Mouse (Mus musculus): Measurements from ENCODE around the gene Bap1. TPM values are rescaled to one million over a fixed set of nuclear protein-coding genes. Genes with fewer than 3 reads are reported as not detected.

Gene Bap1
- polyA plus RNA-seq, 1 experiment from 2014 or later = 102 TPM

- H3K4me3 ChIP-seq (ENCODE audit: low read length) = no peak overlapping the region
- no peaks in the 10 kb centered on the region for H3K9me3 ChIP-seq (ENCODE audit: control insufficient read depth, low read length)
- no peak overlapping the region for H3K4me2 ChIP-seq (ENCODE audit: low read length)
- no peaks in the 10 kb centered on the region for H3K36me3 ChIP-seq (ENCODE audit: control insufficient read depth, insufficient read depth, low read length)
- H3K27me3 ChIP-seq (replicated peaks; ENCODE audit: control insufficient read depth, insufficient read depth, low read length) = no peaks in the 10 kb centered on the region
- H3K27ac ChIP-seq (ENCODE audit: low read depth, low read length) = no peak overlapping the region
- WGBS = 89% methylated on average over 6 of the region's 6 CpGs
- H3K9ac ChIP-seq (ENCODE audit: low read depth, low read length) = no peak overlapping the region
- no peak for ATAC-seq
- H3K4me1 ChIP-seq (ENCODE audit: control insufficient read depth, insufficient read depth, low read depth, low read length) = peaks cover 13% of the 10 kb centered on the region
Measured at GRCm38 (mm10) chr14:31211854-31212253, 39.4 kb upstream of the Bap1 start.

DNA sequence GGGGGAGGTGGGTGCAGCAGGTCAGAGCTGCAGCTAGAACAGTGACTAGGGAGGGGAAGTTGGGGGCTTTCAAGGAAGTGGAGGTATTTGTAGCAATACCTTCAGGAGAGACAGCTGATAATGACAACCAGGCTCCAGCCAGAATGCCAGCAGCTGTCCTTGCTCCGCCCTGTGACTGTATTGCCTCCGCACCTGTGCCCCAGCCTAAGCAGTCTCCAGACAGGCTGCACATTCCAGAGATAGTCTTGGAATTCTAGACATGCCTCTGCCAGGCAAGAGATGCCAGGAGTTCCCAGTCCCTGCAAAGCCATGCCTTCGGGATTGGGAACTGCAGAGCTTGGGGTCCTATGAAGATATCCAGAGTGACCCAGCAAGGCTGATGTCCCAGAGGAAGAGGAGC lies 38.8 kb upstream of the Bap1 start:
- no peak for ATAC-seq
- Histone ChIP-seq H3K9me3 (ENCODE audit: control insufficient read depth, low read length) (no peaks in the 10 kb centered on the region), H3K4me3 (ENCODE audit: low read length) (no peak overlapping the region), H3K4me1 (ENCODE audit: control insufficient read depth, insufficient read depth, low read depth, low read length) (peaks cover 8% of the 10 kb centered on the region; the same call in 1 of the 2 replicates), H3K27me3 (replicated peaks; ENCODE audit: control insufficient read depth, insufficient read depth, low read length) (no peaks in the 10 kb centered on the region), H3K36me3 (ENCODE audit: control insufficient read depth, insufficient read depth, low read length) (no peaks in the 10 kb centered on the region), H3K4me2 (ENCODE audit: low read length) (no peak overlapping the region), H3K9ac (ENCODE audit: low read depth, low read length) (no peak overlapping the region), H3K27ac (ENCODE audit: low read depth, low read length) (no peak overlapping the region)
- WGBS = 92% methylated on average over 3 of the region's 3 CpGs

- H3K9ac ChIP-seq (ENCODE audit: low read depth, low read length) = no peak overlapping the region
- WGBS = 73% methylated on average over 8 of the region's 8 CpGs
- H3K27ac ChIP-seq (ENCODE audit: low read depth, low read length) = no peak overlapping the region
- H3K36me3 ChIP-seq (ENCODE audit: control insufficient read depth, insufficient read depth, low read length) = no peaks in the 10 kb centered on the region
- ATAC-seq = no peak
- H3K4me1 ChIP-seq (ENCODE audit: control insufficient read depth, insufficient read depth, low read depth, low read length) = peaks cover 12% of the 10 kb centered on the region; the same call in 1 of the 2 replicates
- no peak overlapping the region for H3K4me3 ChIP-seq (ENCODE audit: low read length)
- H3K4me2 ChIP-seq (ENCODE audit: low read length) = no peak overlapping the region
- no peaks in the 10 kb centered on the region for H3K9me3 ChIP-seq (ENCODE audit: control insufficient read depth, low read length)
- no peaks in the 10 kb centered on the region for H3K27me3 ChIP-seq (replicated peaks; ENCODE audit: control insufficient read depth, insufficient read depth, low read length)
Measured at GRCm38 (mm10) chr14:31213868-31214267, 37.4 kb upstream of the Bap1 start.

- H3K27ac ChIP-seq (ENCODE audit: low read depth, low read length) = no peak overlapping the region
- no peaks in the 10 kb centered on the region for H3K27me3 ChIP-seq (replicated peaks; ENCODE audit: control insufficient read depth, insufficient read depth, low read length)
- no peaks in the 10 kb centered on the region for H3K36me3 ChIP-seq (ENCODE audit: control insufficient read depth, insufficient read depth, low read length)
- no peak overlapping the region for H3K4me3 ChIP-seq (ENCODE audit: low read length)
- H3K4me1 ChIP-seq (ENCODE audit: control insufficient read depth, insufficient read depth, low read depth, low read length) = peaks cover 12% of the 10 kb centered on the region; the same call in 1 of the 2 replicates
- ATAC-seq = no peak
- H3K9ac ChIP-seq (ENCODE audit: low read depth, low read length) = no peak overlapping the region
- H3K4me2 ChIP-seq (ENCODE audit: low read length) = no peak overlapping the region
- H3K9me3 ChIP-seq (ENCODE audit: control insufficient read depth, low read length) = no peaks in the 10 kb centered on the region
- 88% methylated on average over 3 of the region's 3 CpGs for WGBS
Measured at GRCm38 (mm10) chr14:31214684-31215083, 36.6 kb upstream of the Bap1 start.

GRCm38 (mm10) chr14:31215157-31216002 lies 35.9 kb upstream of the Bap1 start:
- Histone ChIP-seq H3K36me3 (ENCODE audit: control insufficient read depth, insufficient read depth, low read length) (no peaks in the 10 kb centered on the region), H3K9me3 (ENCODE audit: control insufficient read depth, low read length) (no peaks in the 10 kb centered on the region), H3K27ac (ENCODE audit: low read depth, low read length) (peak overlapping the region; percentile 44; the same call in 1 of the 2 replicates), H3K27me3 (replicated peaks; ENCODE audit: control insufficient read depth, insufficient read depth, low read length) (no peaks in the 10 kb centered on the region), H3K4me3 (ENCODE audit: low read length) (no peak overlapping the region), H3K4me1 (ENCODE audit: control insufficient read depth, insufficient read depth, low read depth, low read length) (peaks cover 12% of the 10 kb centered on the region; the same call in 1 of the 2 replicates), H3K4me2 (ENCODE audit: low read length) (0 out of 2 replicates have a peak overlapping the region, but pooled peaks have one; percentile 7), H3K9ac (ENCODE audit: low read depth, low read length) (peak overlapping the region; percentile 41)
- peak; percentile 68 for ATAC-seq
- 31% methylated on average over 15 of the region's 15 CpGs for WGBS

DNA sequence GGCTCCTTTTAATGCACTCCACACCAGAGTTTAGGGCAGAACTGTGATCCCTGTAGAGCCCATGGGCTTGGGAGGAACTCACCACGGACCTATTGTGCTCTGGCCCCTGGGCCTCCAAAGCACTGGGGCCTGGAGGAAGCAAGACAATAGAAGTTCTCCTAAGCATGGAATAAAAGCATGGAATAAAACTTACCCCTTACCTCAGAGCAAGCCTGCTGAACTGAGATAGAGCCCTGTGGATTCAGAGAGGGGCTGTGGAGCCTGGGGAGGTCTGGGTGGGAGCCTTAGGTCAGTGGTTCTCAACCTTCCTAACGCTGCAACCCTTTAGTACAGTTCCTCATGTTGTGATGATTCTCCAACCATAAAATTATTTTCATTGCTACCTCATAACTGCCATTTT lies 34.4 kb upstream of the Bap1 start, which contains the start of gene Nisch:
Gene Nisch (minus strand): TSS at position 101 of the 400 bp plus-strand sequence.
- no peak for ATAC-seq
- H3K4me1 ChIP-seq (ENCODE audit: control insufficient read depth, insufficient read depth, low read depth, low read length) = peaks cover 12% of the 10 kb centered on the region; the same call in 1 of the 2 replicates
- H3K27ac ChIP-seq (ENCODE audit: low read depth, low read length) = peak within 1 kb of the TSS; percentile 44; the same call in 1 of the 2 replicates
- no peaks in the 10 kb centered on the region for H3K9me3 ChIP-seq (ENCODE audit: control insufficient read depth, low read length)
- H3K4me3 ChIP-seq (ENCODE audit: low read length) = no peak within 1 kb of the TSS
- WGBS = 57% methylated on average over 2 of the region's 2 CpGs
- H3K9ac ChIP-seq (ENCODE audit: low read depth, low read length) = peak within 1 kb of the TSS; percentile 41
- no peaks in the 10 kb centered on the region for H3K36me3 ChIP-seq (ENCODE audit: control insufficient read depth, insufficient read depth, low read length)
- 0 out of 2 replicates have a peak within 1 kb of the TSS, but pooled peaks have one; percentile 22 for H3K4me2 ChIP-seq (ENCODE audit: low read length)
- no peaks in the 10 kb centered on the region for H3K27me3 ChIP-seq (replicated peaks; ENCODE audit: control insufficient read depth, insufficient read depth, low read length)

- no peak within 1 kb of the TSS for H3K27ac ChIP-seq (ENCODE audit: low read depth, low read length)
- peak within 1 kb of the TSS; percentile 26; the same call in 1 of the 2 replicates for H3K9ac ChIP-seq (ENCODE audit: low read depth, low read length)
- ATAC-seq = peak; percentile 64
- H3K4me1 ChIP-seq (ENCODE audit: control insufficient read depth, insufficient read depth, low read depth, low read length) = peaks cover 12% of the 10 kb centered on the region; the same call in 1 of the 2 replicates
- no peaks in the 10 kb centered on the region for H3K9me3 ChIP-seq (ENCODE audit: control insufficient read depth, low read length)
- H3K27me3 ChIP-seq (replicated peaks; ENCODE audit: control insufficient read depth, insufficient read depth, low read length) = no peaks in the 10 kb centered on the region
- 0 out of 2 replicates have a peak within 1 kb of the TSS, but pooled peaks have one; percentile 22 for H3K4me2 ChIP-seq (ENCODE audit: low read length)
- no peak within 1 kb of the TSS for H3K4me3 ChIP-seq (ENCODE audit: low read length)
- no peaks in the 10 kb centered on the region for H3K36me3 ChIP-seq (ENCODE audit: control insufficient read depth, insufficient read depth, low read length)
- WGBS = 9% methylated on average over 11 of the region's 11 CpGs
Measured at GRCm38 (mm10) chr14:31217666-31218065, 33.6 kb upstream of the Bap1 start, which contains the start of gene Sema3g. Gene Sema3g, plus strand, starts transcription at chr14:31217860.

DNA sequence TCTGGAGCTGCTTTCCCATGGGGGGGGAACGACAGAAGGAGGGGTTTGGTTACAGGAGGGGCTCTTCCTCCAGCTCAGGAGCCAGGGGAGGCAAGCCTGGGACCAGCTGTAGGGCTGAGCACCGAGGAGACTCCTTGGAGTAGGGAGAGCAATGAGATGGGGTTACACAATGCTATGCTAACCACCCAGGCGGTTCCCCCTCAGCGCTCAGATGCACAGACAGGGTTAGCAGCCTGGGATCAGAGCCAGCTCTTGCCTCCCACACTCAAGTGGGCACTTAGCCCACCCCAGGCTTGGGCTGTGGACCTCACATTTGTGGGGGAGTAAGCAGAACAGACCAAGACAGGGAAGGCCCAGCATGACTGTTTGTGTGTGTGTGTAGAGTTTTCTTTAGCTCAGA lies 24.3 kb upstream of the Bap1 start:
- 33% methylated on average over 4 of the region's 4 CpGs for WGBS
- Histone ChIP-seq H3K9me3 (ENCODE audit: control insufficient read depth, low read length) (no peaks in the 10 kb centered on the region), H3K9ac (ENCODE audit: low read depth, low read length) (no peak overlapping the region), H3K27me3 (replicated peaks; ENCODE audit: control insufficient read depth, insufficient read depth, low read length) (no peaks in the 10 kb centered on the region), H3K4me2 (ENCODE audit: low read length) (no peak overlapping the region), H3K4me3 (ENCODE audit: low read length) (no peak overlapping the region), H3K36me3 (ENCODE audit: control insufficient read depth, insufficient read depth, low read length) (no peaks in the 10 kb centered on the region), H3K27ac (ENCODE audit: low read depth, low read length) (no peak overlapping the region), H3K4me1 (ENCODE audit: control insufficient read depth, insufficient read depth, low read depth, low read length) (no peaks in the 10 kb centered on the region)
- peak; percentile 87 for ATAC-seq

GRCm38 (mm10) chr14:31228234-31228633 lies 23.0 kb upstream of the Bap1 start:
- H3K27ac ChIP-seq (ENCODE audit: low read depth, low read length) = no peak overlapping the region
- H3K4me3 ChIP-seq (ENCODE audit: low read length) = no peak overlapping the region
- H3K9me3 ChIP-seq (ENCODE audit: control insufficient read depth, low read length) = no peaks in the 10 kb centered on the region
- H3K27me3 ChIP-seq (replicated peaks; ENCODE audit: control insufficient read depth, insufficient read depth, low read length) = no peaks in the 10 kb centered on the region
- H3K4me2 ChIP-seq (ENCODE audit: low read length) = no peak overlapping the region
- no peaks in the 10 kb centered on the region for H3K4me1 ChIP-seq (ENCODE audit: control insufficient read depth, insufficient read depth, low read depth, low read length)
- no peak overlapping the region for H3K9ac ChIP-seq (ENCODE audit: low read depth, low read length)
- ATAC-seq = no peak
- 69% methylated on average over 6 of the region's 6 CpGs for WGBS
- H3K36me3 ChIP-seq (ENCODE audit: control insufficient read depth, insufficient read depth, low read length) = no peaks in the 10 kb centered on the region

Measured in hindbrain, embryonic 16.5 days (tissue).